Mouse (Mus musculus): ENCODE results near the gene Top2a. TPM values are rescaled to one million over a fixed set of nuclear protein-coding genes. Genes with fewer than 3 reads are reported as not detected.

Gene Top2a
- total and polyA plus RNA-seq, 2 experiments from 2014 or later = 19.7 to 40.7 TPM

DNA sequence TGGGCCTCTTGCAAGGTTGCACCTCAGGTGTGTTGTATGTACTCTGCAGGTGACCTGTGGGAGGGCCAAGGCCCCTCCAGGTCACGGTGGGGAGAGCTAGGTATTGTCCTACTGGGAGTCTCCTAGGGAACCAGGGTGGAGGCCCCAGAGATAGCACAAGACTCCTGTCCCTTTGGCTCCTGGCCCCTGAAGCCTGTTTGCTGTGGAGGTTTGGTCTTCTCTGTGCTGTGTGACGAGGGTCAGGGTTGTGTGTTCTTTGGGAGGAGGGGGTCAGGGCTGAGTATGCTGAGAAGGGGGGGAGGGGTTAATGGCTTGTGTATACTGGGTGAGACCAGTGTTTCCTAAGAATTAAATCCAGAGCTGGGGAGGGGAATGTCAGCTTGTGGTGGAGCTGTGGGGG, 70.6 kb downstream of the Top2a start:
- Histone ChIP-seq H3K4me2 (ENCODE audit: low read depth) (no peak overlapping the region), H3K36me3 (ENCODE audit: insufficient read depth) (0 out of 2 replicates have a peak, but pooled peaks cover 3% of the 10 kb centered on the region), H3K9ac (no peak overlapping the region), H3K9me3 (ENCODE audit: low read length) (no peaks in the 10 kb centered on the region), H3K27me3 (ENCODE audit: insufficient read depth, low read length) (no peaks in the 10 kb centered on the region), H3K4me1 (ENCODE audit: insufficient read depth) (peaks cover 16% of the 10 kb centered on the region; the same call in 1 of the 2 replicates), H3K4me3 (ENCODE audit: low read depth, low read length) (no peak overlapping the region), H3K27ac (ENCODE audit: low read depth, low read length) (no peak overlapping the region)
- ATAC-seq (no peak), DNase-seq (no peak)
- TF ChIP-seq CTCF (IDR thresholded peaks at IDR 0.05; ENCODE audit: low read depth) = no peak
- 35% methylated on average over 2 of the region's 2 CpGs for WGBS

DNA sequence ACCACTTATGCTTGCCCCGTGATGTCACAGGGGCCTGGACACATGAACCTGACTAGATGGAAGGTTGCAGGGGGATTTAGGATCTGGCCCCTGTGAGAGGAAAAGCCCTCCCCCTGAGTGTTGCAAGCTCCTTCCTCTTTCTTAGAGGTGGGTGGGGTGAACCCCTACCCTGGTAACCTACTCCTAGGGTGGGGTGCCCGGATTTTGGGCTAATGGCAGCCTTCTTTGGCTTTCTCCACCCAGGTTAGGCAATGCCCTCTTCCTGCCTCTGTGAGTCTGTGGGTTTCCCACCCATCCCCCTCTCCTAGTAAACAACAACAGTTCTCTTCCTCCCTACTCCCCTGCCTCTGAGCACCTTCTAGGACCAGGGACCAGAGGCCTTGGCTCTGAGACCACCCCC, 71.3 kb downstream of the Top2a start:
- WGBS = 63% methylated on average over 2 of the region's 2 CpGs
- ATAC-seq = no peak

DNA sequence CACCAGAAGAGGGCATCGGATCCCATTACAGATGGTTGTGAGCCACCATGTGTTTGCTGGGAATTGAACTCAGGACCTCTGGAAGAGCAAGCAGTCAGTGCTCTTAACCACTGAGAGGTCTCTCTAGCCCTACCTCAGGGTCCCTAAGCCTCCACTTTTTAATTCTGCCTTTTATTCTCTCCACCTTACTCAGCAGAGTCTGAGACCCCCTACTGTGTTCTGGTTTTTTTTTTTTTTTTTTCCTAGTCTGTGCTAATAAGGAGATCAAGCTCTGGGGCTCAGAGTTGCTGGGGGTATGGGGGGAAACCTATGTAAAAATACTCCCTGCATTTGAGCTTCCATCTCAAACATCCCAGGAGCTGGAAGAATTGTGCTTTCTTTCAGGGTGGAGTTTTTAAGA, 71.9 kb downstream of the Top2a start:
- no peak overlapping the region for H3K27ac ChIP-seq (ENCODE audit: low read depth, low read length)
- peaks cover 16% of the 10 kb centered on the region; the same call in 1 of the 2 replicates for H3K4me1 ChIP-seq (ENCODE audit: insufficient read depth)
- ATAC-seq (no peak), DNase-seq (no peak)
- WGBS = 100% methylated on average over 1 of the region's 1 CpGs
- no peak overlapping the region for H3K9ac ChIP-seq
- TF ChIP-seq CTCF (IDR thresholded peaks at IDR 0.05; ENCODE audit: low read depth) = no peak
- 0 out of 2 replicates have a peak, but pooled peaks cover 3% of the 10 kb centered on the region for H3K36me3 ChIP-seq (ENCODE audit: insufficient read depth)
- H3K27me3 ChIP-seq (ENCODE audit: insufficient read depth, low read length) = no peaks in the 10 kb centered on the region
- no peak overlapping the region for H3K4me3 ChIP-seq (ENCODE audit: low read depth, low read length)
- no peaks in the 10 kb centered on the region for H3K9me3 ChIP-seq (ENCODE audit: low read length)
- H3K4me2 ChIP-seq (ENCODE audit: low read depth) = no peak overlapping the region

More for the DNA sequence above, 71.3 kb downstream of the Top2a start:
- H3K4me1 ChIP-seq (ENCODE audit: insufficient read depth) = peaks cover 16% of the 10 kb centered on the region; the same call in 1 of the 2 replicates
- 0 out of 2 replicates have a peak, but pooled peaks cover 3% of the 10 kb centered on the region for H3K36me3 ChIP-seq (ENCODE audit: insufficient read depth)
- DNase-seq = no peak
- H3K4me3 ChIP-seq (ENCODE audit: low read depth, low read length) = no peak overlapping the region
- no peak for TF ChIP-seq CTCF (IDR thresholded peaks at IDR 0.05; ENCODE audit: low read depth)
- no peaks in the 10 kb centered on the region for H3K9me3 ChIP-seq (ENCODE audit: low read length)
- H3K4me2 ChIP-seq (ENCODE audit: low read depth) = no peak overlapping the region
- no peaks in the 10 kb centered on the region for H3K27me3 ChIP-seq (ENCODE audit: insufficient read depth, low read length)
- H3K9ac ChIP-seq = no peak overlapping the region
- H3K27ac ChIP-seq (ENCODE audit: low read depth, low read length) = no peak overlapping the region

DNA sequence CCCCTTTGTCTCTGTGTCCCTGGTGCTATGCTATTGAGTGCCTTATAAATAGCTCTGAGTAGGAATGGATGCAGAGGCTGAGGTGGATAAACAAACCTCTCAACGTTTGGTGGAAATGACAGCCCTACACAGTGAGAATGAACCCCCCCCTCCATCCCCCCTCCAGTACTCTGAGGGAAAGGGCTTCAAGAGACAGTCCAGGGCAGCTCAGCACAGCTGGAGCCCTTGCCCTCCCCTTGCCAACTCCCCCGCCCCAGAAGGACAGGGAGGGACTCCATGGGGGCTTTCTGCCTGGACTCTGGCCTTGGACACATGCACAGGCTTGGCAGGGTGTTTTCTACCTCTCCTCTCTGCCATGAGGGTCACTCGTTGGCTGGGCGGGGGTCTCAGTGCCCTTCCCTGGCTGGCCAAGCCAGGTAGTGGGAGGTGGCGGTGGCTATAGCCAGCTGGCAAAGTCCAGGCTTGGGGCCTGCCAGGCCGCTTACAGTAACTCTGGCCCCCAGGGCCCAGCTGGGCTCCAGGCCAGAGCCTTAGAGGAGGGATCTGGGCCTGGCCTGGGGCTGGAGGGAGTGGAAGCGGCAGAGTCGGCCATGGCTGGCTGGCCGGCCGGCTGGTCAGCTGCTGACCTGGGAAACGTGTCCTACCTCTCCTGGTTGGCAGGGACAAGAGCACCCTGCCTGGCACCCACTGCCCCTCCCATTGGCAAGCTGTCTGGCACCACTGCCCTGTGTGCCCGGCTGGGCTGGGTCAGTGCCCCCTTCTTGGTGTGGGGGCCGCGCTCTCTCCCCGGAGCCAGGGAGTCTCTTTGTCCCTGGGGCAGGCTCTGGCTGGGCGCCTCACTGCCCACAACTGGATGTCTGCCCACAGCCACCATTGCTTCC, 72.7 kb downstream of the Top2a start:
- peak; percentile 78 for DNase-seq
- H3K4me2 ChIP-seq (ENCODE audit: low read depth) = no peak overlapping the region

DNA sequence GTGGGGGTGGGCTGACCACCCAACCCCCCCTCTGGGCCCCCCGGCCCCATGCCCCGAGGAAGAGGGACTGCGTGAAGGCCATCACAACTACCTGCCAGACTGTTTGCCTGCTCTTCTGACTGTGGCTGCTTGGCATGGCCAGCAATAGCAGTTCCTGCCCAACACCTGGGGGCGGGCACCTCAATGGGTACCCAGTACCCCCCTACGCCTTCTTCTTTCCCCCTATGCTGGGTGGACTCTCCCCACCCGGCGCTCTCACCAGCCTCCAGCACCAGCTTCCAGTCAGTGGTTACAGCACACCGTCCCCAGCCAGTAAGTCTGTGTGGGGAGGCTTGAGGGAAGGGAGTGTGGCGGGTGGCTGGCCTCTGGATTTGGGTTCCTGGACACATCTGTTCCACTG, 73.5 kb downstream of the Top2a start:
- ATAC-seq = no peak
- TF ChIP-seq CTCF (IDR thresholded peaks at IDR 0.05; ENCODE audit: low read depth) = no peak
- no peaks in the 10 kb centered on the region for H3K27me3 ChIP-seq (ENCODE audit: insufficient read depth, low read length)
- no peaks in the 10 kb centered on the region for H3K9me3 ChIP-seq (ENCODE audit: low read length)
- DNase-seq = no peak
- H3K4me3 ChIP-seq (ENCODE audit: low read depth, low read length) = no peak overlapping the region
- H3K36me3 ChIP-seq (ENCODE audit: insufficient read depth) = 0 out of 2 replicates have a peak, but pooled peaks cover 3% of the 10 kb centered on the region
- no peak overlapping the region for H3K4me2 ChIP-seq (ENCODE audit: low read depth)
- 87% methylated on average over 9 of the region's 9 CpGs for WGBS
- no peak overlapping the region for H3K27ac ChIP-seq (ENCODE audit: low read depth, low read length)
- H3K9ac ChIP-seq = no peak overlapping the region
- peaks cover 16% of the 10 kb centered on the region; the same call in 1 of the 2 replicates for H3K4me1 ChIP-seq (ENCODE audit: insufficient read depth)

More for the DNA sequence above, 72.7 kb downstream of the Top2a start:
- Histone ChIP-seq H3K36me3 (ENCODE audit: insufficient read depth) (0 out of 2 replicates have a peak, but pooled peaks cover 3% of the 10 kb centered on the region), H3K9ac (no peak overlapping the region), H3K27ac (ENCODE audit: low read depth, low read length) (peak overlapping the region; percentile 66), H3K27me3 (ENCODE audit: insufficient read depth, low read length) (no peaks in the 10 kb centered on the region), H3K9me3 (ENCODE audit: low read length) (no peaks in the 10 kb centered on the region), H3K4me3 (ENCODE audit: low read depth, low read length) (no peak overlapping the region), H3K4me1 (ENCODE audit: insufficient read depth) (peaks cover 16% of the 10 kb centered on the region; the same call in 1 of the 2 replicates)
- peak; percentile 80 for ATAC-seq
- 29% methylated on average over 16 of the region's 16 CpGs for WGBS
- TF ChIP-seq CTCF (IDR thresholded peaks at IDR 0.05; ENCODE audit: low read depth) = no peak

DNA sequence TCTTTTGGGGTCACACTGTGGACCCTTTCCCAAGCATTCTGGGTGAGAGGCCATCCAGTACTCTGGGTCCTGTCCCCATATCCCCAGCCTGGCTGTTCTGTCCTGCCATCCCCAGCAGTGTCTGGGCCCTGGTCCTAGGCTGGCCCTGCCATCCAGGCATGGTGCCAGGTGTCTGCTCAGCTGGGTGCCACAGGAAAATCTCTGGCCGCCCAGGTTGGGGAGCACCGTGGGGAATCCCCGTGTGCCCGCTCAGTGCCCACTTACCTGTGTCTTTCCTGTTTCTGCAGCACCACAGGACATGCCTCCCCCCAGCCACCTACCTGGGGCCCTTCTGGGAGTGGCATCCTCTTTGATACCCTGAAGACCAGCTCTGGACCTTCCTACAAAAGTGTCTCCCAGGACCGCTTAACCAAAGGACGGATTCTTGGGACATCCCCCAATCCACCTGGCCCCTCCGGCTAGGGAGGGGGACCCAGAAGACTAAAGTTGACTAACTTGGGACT, 74.0 kb downstream of the Top2a start:
- Histone ChIP-seq H3K27ac (ENCODE audit: low read depth, low read length) (no peak overlapping the region), H3K4me1 (ENCODE audit: insufficient read depth) (peaks cover 13% of the 10 kb centered on the region; the same call in 1 of the 2 replicates), H3K36me3 (ENCODE audit: insufficient read depth) (0 out of 2 replicates have a peak, but pooled peaks cover 3% of the 10 kb centered on the region), H3K4me2 (ENCODE audit: low read depth) (no peak overlapping the region), H3K9ac (no peak overlapping the region), H3K4me3 (ENCODE audit: low read depth, low read length) (no peak overlapping the region), H3K9me3 (ENCODE audit: low read length) (no peaks in the 10 kb centered on the region), H3K27me3 (ENCODE audit: insufficient read depth, low read length) (no peaks in the 10 kb centered on the region)
- DNase-seq (no peak), ATAC-seq (no peak)
- no peak for TF ChIP-seq CTCF (IDR thresholded peaks at IDR 0.05; ENCODE audit: low read depth)
- 76% methylated on average over 7 of the region's 7 CpGs for WGBS
